Mouse (Mus musculus): ENCODE data around the gene Cd3e.
"Not testable (repeated sequence)": the region's sequence is repeated elsewhere in the genome, so short reads cannot be mapped to it uniquely, and the experiment has no call there.

The Cd3e gene

GRCm38 (mm10) chr9:45009180-45010078 lies at the start of gene Cd3e:
Gene Cd3e, minus strand, starts transcription at chr9:45009627.
- no peak for DNase-seq (ENCODE audit: low read depth, low spot score)

- DNase-seq (ENCODE audit: low read depth, low spot score), result no peak
Measured at GRCm38 (mm10) chr9:45058304-45058940, 49.0 kb upstream of the Cd3e start.

GRCm38 (mm10) chr9:45055082-45055713 lies 45.8 kb upstream of the Cd3e start, which contains the start of gene Mpzl3:
Gene Mpzl3, plus strand, starts transcription at chr9:45055186.
- peak; percentile 90 for DNase-seq (ENCODE audit: low read depth, low spot score)

GRCm38 (mm10) chr9:45050301-45050700 lies 40.9 kb upstream of the Cd3e start:
- DNase-seq (ENCODE audit: low read depth, low spot score), result no peak

GRCm38 (mm10) chr9:45049731-45050130 lies 40.3 kb upstream of the Cd3e start:
- no peak for DNase-seq (ENCODE audit: low read depth, low spot score)

- DNase-seq (ENCODE audit: low read depth, low spot score), result no peak
Measured at GRCm38 (mm10) chr9:45048511-45048910, 39.1 kb upstream of the Cd3e start.

- no peak for DNase-seq (ENCODE audit: low read depth, low spot score)
Measured at GRCm38 (mm10) chr9:45046973-45047372, 37.5 kb upstream of the Cd3e start.

- DNase-seq (ENCODE audit: low read depth, low spot score), result no peak
Measured at GRCm38 (mm10) chr9:45042947-45043346, 33.5 kb upstream of the Cd3e start.

GRCm38 (mm10) chr9:45042056-45042720 lies 32.8 kb upstream of the Cd3e start:
- no peak for DNase-seq (ENCODE audit: low read depth, low spot score)

- DNase-seq (ENCODE audit: low read depth, low spot score), result no peak
Measured at GRCm38 (mm10) chr9:45041131-45041838, 31.9 kb upstream of the Cd3e start.

- DNase-seq (ENCODE audit: low read depth, low spot score), result no peak
Measured at GRCm38 (mm10) chr9:45040066-45040845, 30.8 kb upstream of the Cd3e start.

GRCm38 (mm10) chr9:45039499-45039898 lies 30.1 kb upstream of the Cd3e start, which contains the start of gene Mpzl2:
Gene Mpzl2, plus strand, starts transcription at chr9:45039799.
- no peak for DNase-seq (ENCODE audit: low read depth, low spot score)

GRCm38 (mm10) chr9:45037803-45038202 lies 28.4 kb upstream of the Cd3e start:
- DNase-seq (ENCODE audit: low read depth, low spot score), result not testable (repeated sequence)

- no peak for DNase-seq (ENCODE audit: low read depth, low spot score)
Measured at GRCm38 (mm10) chr9:45034526-45034925, 25.1 kb upstream of the Cd3e start.

- DNase-seq (ENCODE audit: low read depth, low spot score), result no peak
Measured at GRCm38 (mm10) chr9:45032261-45032660, 22.8 kb upstream of the Cd3e start.

GRCm38 (mm10) chr9:45030341-45030740 lies 20.9 kb upstream of the Cd3e start:
- no peak for DNase-seq (ENCODE audit: low read depth, low spot score)

GRCm38 (mm10) chr9:45027376-45027775 lies 17.9 kb upstream of the Cd3e start:
- no peak for DNase-seq (ENCODE audit: low read depth, low spot score)

- DNase-seq (ENCODE audit: low read depth, low spot score), result no peak
Measured at GRCm38 (mm10) chr9:45024187-45024586, 14.8 kb upstream of the Cd3e start.

GRCm38 (mm10) chr9:45023638-45024037 lies 14.2 kb upstream of the Cd3e start:
- no peak for DNase-seq (ENCODE audit: low read depth, low spot score)

- peak; percentile 14 for DNase-seq (ENCODE audit: low read depth, low spot score)
Measured at GRCm38 (mm10) chr9:45022800-45023199, 13.4 kb upstream of the Cd3e start.

All from brain, embryonic 18.5 days (tissue).